Mouse (Mus musculus) large intestine, adult 2 months (tissue): ENCODE measurements around the gene Ankle1. TPM values are rescaled to one million over a fixed set of nuclear protein-coding genes. Genes with fewer than 3 reads are reported as not detected.

ENCODE experiments used
- DNase-seq: peaks from one replicate; pipeline ENCODE4 v3.0.0-alpha.2; 2012; ENCODE audit warnings: low read depth, low spot score
- WGBS: fragments of 180-500 bp; shearing (Covaris S2); methylation state at CpG from one replicate; pipeline ENCODE4 v1.1.7; 2018; 5-methylcytosine and 5-hydroxymethylcytosine counted together
- polyA plus RNA-seq: library from polyadenylated mRNA; depleted of rRNA; stranded (reverse); fragments of >200 nt; gene quantifications from 2 replicates; pipeline ENCODE4 v1.2.3, GENCODE M21; 2012

The Ankle1 gene
- polyA plus RNA-seq, 1 experiment, result 17.0 TPM

DNA sequence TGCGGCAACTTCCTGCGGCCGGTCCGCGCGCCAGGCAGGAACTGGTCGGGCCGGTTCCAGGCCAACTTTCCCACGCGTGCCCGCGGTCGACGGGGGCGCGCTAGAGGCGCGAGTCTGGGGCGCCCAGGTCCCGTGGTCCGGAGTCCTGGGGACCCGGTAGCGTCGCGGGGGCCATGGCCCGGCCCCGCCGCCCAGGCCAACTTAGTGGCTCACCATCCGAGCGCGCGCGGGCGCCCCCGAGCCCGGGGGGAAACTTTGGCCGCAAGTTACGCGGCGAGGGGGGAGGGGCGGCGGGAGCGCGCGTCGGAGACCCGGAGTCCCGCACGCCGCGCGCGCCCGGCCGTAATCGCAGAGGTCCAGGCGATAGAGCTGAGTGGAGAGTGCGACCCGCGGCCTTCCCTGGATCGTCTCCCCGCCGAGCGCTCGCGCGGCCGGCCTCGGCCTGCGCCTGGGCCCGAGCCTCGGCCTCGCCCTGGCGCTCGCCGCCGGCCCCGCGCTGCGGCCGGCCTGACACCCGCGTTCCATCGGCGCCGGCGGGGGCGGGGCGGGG, 24.3 kb upstream of the Ankle1 start, which contains the start of gene Nr2f6:
Nr2f6 (minus strand) TSS at position 540 of the 550 bp plus-strand sequence.
- WGBS, result under 1% methylated on average over 88 of the region's 89 CpGs
- no peak for DNase-seq

DNA sequence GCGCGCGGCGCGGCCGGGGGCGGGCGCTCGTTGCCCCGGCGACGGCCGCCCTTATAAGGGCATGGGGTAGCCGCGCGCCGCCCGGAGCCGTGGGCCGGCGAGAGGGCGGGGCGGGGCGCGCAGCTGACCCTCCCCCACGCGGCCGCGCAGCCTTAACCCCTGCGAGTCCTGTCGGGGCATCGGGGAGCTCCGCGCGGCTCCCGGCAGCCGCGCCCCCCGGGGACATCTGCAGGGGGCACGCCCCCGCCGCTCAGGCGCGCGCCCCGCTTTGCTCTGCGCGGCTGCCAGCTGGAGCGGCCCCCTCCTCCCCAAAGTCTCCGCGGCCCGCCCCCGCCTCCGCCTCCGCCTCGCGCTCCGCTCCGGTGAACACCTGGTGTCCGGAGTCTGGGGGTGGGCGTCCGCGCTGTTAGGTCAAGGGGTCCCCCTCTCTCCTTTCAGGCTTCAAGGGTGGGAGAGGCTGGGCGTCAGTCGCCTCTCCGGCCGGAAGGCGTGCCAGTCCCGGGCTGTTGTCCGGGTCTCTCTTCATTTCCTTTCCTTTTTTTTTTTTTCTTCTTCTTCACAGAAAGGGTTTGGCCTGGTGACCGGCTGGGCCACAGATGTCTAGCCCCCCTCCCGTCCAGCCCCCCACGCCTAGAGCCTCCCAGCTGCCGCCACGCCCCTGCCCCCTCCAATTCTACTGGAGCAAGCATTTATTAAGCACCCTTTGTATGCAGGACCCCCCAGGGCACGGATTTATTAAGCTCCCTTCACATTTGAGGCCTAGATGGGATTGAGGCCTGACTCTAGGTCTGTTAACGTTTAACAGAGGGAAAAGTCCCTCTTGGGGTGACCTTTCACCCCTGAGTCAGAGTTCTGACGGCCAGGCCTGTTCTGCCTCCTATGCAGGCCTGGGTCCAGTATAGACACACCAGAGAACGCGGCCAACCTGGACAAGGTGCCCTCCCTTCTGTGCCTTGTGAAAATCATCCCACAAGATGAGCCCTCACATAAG, 23.5 kb upstream of the Ankle1 start:
- no peak for DNase-seq
- under 1% methylated on average over 75 of the region's 80 CpGs for WGBS

DNA sequence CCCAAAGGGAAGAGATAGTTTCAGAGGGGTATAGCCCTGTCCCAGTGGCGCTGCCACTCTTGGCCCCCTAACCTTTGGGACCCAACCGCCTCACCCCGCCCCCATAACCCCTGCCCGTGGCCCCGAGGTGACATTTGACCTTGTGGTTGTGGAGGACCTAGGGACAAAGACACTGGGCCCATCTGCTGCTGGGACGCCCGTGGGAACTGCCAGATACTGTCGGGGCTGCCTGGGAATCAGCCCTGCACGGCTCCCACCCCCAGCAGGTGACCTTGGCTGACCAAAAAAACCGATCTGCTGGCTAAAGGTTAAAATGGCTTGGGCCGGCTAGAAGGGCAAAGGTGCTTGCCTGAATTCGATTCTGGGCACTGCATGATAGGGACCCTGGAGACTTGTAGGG, 22.4 kb upstream of the Ankle1 start:
- DNase-seq, result no peak
- WGBS, result 32% methylated on average over 12 of the region's 12 CpGs

DNA sequence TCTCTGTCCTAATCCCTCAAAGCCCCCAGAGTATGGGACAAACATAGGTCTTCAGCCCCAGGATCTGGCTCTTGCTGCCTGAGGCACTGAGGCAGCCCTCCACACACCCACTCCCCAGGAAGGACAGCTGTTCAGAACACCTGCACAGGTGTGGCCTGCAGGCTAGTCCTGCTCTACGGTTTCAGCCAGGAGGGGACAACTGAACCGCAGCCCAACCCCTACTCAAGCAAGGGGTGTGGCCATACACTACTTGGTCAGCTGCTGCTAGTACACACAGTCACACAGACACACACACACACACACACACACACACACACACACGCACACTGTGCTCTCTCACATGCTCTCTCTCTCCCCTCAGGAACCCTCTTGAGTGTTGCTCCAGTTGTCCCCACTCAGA, 21.9 kb upstream of the Ankle1 start:
- 29% methylated on average over 3 of the region's 3 CpGs for WGBS
- DNase-seq, result no peak

DNA sequence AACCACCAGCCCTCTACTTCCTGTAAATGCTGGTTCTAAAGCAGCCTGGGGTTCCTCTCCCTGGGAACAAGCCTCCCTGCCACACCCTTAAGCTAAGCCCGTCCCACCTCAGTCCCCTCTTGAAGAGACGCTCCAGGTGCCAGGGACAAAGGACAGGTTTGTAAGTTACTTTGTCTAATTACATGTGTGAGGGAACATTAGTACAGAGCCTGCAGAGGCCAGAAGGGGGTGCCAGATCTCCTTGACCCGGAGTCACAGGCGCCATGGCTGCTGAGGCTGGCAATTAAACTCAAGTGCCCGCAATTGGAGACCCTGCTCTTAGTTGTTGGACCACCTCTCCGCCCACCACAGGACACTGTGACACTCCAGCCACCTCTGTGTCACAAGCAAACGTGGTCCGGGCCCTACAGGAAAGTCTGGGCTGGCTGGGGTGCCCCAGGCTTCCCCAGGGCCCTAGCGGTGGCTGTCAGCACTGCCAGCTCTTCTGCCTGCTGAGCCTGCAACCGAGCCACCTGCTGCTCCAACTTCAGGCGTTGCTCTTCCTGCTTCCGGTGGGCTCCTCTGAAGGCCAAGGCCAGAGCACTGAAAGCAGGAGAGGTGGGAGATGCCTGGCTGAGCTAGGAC, 20.5 kb upstream of the Ankle1 start:
- WGBS, result 79% methylated on average over 12 of the region's 12 CpGs
- DNase-seq, result no peak

DNA sequence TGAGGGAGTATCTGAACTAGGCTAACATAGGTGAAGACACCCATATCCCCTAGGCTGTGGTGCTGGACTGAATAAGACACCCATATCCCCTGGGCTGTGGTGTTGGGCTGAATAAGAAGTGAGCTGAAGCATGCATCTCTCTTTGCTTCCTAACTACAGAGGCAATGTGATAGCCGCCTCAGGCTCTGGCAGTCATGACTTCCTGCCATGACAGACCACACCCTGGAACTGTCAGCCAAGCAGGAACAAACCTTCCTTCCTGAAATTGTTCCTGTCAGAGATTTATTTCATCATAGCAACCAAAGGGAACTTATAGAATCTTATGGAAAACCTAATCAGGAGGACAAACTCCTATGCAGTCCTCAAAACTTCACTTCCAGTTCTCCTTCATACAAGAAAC, 17.5 kb upstream of the Ankle1 start:
- DNase-seq, result no peak
- WGBS, result 13% methylated on average over 1 of the region's 1 CpGs

DNA sequence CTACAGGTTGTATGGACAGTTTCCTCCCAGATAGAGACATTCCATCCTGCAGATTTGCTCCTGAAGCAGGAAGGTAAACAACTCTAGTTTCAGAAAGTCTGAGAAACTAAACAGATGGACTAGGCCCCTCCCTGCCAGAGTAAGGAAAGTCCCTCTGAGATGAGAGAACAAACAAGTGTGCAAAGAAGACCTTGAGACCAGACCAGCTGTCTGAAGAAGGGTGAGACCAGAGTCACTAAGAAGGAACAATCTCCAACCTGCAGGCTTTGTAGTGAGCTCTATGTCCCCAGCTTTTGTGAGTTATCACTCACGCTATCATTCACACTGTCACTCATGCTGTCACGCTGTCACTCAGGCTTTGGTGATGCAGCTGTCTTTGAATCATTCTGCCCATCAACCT, 14.1 kb upstream of the Ankle1 start:
- WGBS, result 92% methylated on average over 2 of the region's 2 CpGs
- DNase-seq, result no peak

DNA sequence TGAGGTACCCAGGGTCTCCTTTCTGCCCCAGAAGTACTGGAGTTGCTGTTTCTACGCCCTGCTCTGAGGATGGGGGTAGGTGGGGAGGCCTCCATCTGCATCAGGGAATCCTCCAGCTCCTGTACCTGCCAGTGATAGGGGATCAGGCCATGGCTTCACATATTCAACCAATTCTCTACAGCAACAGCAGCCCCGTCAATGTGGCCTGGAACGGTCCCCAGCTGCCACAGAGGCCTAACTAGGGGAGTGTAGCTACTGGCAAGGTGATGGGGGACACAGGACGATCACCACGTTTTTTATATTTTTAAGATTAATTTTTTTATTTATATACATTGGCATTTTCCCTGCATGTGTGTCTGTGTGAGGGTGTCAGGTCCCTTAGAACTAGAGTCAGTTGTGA, 13.4 kb upstream of the Ankle1 start:
- DNase-seq, result no peak
- 83% methylated on average over 5 of the region's 5 CpGs for WGBS

DNA sequence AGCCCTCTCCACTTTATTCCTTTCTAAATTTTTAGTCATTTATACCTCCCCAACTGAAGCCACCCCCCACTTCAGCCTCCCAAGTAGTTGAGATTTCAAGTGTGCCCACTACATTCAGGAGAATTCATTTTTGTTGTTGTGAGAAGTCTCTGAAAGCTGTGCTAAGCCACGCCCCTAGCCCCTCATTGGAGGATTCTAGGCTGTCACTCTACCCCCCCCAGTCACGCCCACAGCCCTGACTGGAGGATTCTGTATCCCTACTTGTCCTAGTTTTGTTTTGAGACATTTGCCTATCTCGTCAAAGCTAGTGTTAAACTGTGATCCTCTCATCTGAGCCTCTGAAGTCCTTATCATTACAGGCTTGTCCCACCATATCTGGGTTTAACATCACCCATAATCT, 12.9 kb upstream of the Ankle1 start:
- DNase-seq, result no peak
- 37% methylated on average over 3 of the region's 3 CpGs for WGBS

DNA sequence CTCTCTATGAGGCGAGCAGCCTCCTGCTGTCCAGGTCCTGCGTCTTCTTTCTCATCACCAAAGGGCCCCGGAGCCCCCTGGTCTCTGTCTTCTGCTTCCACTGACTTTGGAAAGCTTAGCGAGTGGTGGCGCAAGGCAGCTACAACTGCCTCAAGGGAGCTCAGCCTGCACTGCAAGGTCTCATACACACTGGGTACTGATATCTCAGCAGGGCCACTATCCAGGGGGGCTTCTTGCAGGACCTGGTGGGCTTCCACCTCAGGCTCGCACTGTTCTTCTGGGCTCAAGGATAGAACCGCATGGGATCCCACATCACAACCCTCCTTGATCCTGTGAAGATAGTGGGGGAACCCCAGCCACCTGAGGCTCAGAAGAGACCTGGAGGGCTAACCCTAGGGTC, 11.3 kb upstream of the Ankle1 start:
- 86% methylated on average over 7 of the region's 7 CpGs for whole genome bisulfite sequencing
- no peak for DNase-seq

DNA sequence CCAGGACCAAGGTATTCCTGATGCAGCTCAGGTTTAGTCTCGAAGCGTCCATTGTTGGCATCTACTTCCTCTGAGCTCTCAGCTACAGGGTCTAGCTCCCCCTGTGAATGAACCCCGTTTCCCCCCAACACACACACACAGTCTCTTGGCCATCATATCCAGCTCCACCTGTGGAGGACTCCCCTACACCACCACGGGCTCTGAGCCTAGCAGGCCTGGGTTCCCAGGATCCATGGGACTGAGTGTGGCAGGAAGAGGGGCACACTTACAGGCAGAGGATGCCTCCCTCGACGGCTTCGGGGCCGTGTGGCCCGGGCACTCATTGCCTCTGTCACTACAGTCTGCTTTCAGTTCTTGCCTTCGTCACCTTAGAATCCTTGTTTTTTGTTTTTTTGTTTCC, 10.7 kb upstream of the Ankle1 start:
- 82% methylated on average over 10 of the region's 10 CpGs for whole genome bisulfite sequencing
- DNase-seq, result no peak

DNA sequence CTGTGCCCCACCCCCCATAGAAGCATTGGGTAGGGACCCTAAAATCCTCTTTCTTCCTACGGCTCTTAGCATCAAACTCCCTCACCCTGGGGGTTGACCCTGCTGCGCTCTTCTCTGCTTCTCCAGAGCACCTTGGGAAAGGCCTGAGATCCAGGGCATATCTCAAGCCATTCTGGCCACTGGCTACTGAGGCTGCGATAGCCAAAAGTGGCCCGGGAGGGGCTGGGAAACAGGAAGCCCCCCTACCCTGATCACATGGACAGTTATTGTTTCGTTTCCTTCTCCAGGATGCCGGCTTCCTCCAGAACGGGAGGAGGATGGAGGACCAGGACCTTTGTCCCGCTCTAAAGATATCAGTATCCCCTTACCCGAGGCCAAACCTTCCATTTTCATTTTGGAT, 10.2 kb upstream of the Ankle1 start, which contains the start of gene Ushbp1:
Ushbp1 (minus strand) TSS at position 174 of the 400 bp plus-strand sequence.
- 85% methylated on average over 9 of the region's 9 CpGs for WGBS
- DNase-seq, result no peak

DNA sequence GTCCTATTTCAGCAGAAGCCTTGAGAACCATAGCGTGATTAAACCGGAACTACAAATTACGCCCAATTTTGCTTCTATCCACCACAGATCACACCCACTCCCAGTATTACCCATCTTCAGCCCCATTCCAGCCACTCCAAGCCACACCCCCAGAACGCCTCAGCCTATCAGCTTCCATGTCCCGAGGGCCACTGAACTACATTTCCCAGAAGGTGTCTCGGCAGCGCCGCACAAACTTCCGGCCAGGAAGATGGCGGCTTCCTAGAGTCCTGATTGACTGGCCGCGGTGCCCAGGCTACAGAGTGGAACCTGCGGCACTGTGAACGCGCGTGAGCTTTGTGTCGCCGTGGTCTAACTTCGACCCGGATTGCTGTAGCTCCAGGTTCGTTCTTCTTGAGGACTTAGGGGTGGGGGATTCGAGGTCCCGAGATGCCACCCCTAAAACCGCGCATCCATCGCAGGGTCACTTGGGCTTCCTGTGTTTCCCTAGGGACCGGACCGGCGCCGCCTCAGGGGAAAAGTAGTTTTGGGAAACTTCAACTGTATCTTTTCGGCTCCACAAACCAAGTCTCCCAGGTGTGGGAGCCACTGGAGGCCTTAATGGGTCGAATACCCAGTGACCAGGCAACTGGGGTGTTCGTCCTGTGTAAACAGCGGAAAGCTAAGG, 9.0 kb upstream of the Ankle1 start, which contains the start of gene Babam1:
Babam1 (plus strand) TSS at position 223 of the 667 bp plus-strand sequence.
- WGBS, result 1% methylated on average over 34 of the region's 34 CpGs
- DNase-seq, result no peak

DNA sequence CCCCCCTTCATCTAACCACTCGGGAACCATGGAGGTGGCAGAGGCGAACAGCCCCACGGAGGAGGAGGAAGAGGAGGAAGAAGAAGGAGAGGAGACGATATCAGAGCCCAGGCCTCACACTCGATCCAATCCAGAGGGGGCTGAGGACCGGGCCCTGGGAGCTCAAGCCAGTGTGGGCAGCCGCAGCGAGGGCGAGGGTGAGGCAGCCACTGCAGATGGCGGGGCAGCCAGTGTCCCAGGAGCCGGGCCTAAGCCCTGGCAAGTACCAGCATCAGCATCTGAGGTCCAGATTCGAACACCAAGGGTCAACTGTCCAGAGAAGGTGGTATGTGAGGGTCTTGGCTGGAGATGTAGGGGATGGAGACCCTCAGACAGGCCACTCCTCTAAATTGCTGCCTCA, 8.1 kb upstream of the Ankle1 start:
- WGBS, result 82% methylated on average over 12 of the region's 12 CpGs

DNA sequence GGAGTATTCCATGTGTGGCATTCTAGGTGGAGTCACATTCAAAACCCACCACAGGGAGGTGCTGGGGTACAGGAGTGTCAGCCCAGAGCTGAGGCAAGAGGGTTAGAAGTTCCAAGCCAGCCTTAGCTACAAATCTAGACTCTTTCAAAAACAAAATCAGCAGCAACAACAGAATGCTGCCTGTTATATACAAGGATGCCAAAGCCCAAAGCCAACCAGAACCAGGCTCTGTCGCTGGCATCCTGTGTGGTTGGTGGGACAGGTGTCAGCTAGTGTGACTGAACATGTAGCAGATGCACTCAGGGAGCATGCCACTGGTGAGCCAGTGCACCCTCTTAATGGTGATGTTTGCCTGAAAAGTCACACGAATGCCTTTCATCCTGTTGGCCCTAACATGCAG, 5.0 kb upstream of the Ankle1 start:
- 92% methylated on average over 2 of the region's 2 CpGs for WGBS
- no peak for DNase-seq

More for the DNA sequence above, 8.1 kb upstream of the Ankle1 start:
- DNase-seq, result no peak

DNA sequence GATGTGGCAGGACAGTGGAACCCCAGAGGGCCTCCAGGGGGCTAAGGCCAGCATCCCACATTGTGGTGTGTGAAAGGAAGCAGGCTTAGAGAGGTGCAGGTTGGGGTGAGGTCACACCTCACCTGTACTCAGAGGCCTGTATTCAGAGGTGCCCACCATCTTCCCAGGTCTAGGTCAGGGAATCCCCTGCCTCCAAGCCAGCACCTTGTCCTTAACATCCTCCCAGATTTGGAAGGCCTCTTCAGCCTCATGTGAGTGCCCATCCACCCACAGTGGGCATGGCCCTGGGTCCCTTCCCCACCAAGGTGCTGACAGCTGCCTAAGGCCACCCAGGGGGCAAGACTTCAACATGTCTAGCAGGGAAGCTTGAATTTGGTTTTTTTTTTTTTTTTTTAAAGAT, 4.4 kb upstream of the Ankle1 start:
- no peak for DNase-seq

DNA sequence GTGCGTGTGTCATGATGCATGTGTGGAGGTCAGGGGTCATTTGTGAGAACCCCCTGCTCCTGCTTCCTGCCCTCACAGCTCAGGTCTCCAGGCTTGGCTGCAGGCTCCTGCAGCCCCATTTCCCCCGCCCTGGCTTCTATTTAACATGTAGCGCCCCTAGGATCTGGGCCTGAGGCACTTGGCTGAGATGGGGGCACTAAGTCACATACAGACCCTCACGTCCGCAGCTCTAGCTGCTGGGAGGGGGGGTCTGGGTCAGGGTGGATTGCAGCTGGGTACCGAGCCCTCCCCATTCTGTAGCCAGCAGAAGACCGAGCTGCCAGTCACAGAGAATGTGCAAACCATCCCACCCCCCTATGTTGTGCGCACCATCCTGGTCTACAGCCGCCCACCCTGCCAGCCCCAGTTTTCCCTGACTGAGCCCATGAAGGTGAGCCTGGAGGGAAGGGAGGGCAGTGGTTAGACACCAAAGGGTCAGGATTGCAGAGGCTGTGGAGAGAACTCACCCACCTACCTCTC, 3.3 kb upstream of the Ankle1 start:
- DNase-seq, result no peak
- WGBS, result 89% methylated on average over 9 of the region's 9 CpGs

DNA sequence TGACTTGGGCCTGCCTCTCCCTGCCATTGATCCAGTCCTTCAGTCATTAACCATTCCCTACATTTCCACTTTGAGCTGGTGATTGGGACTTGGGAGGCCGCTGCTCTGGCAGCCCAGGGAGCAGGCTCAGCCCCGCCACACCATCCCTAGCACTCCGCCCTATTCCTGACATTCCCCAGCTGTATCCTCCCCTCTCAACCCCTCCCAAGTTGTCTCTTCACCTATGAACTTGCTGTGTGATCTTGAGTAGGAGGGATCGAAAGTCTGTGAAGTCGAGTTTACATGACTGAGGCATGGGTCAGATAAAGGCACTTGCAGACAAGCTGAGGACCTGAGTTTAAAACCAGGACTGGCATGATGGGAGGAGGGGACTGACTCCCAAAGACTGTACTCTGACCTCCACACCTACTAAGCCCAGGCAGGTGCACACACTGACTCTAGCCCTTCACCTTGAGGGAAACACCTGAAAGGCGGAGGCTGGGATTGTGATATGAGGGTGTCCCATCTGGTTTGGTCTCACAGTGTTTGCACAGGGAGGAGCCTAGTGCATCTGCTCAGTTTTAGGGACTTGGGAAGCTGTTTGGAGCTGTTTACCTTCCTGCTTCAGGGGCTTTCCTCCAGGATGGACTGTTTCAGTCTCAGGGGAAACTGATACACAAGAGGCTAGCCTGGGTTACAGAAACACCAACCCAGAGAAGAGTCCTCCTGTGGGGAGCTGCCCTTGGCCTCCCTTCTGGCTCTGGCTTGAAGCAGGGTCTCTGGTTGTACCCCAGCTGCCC, 2.5 kb upstream of the Ankle1 start:
- DNase-seq, result no peak
- 34% methylated on average over 6 of the region's 6 CpGs for WGBS

DNA sequence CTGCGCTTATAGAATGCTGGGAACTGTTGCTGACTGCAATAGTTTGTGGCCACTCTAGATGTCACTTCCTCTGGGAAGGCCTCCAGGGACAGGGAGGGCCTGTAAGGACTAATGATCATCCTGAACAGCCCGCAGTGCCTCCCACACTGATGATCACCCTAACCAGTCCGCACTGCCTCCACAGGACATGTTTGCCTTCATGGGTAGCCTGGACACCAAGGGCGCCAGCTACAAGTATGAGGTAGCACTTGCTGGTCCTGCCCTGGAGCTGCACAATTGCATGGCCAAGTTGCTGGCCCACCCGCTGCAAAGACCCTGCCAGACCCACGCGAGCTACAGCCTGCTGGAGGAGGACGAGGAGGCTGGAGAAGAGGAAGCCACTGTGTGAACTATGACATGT, 1.8 kb upstream of the Ankle1 start:
- 90% methylated on average over 8 of the region's 8 CpGs for WGBS
- no peak for DNase-seq
